Mouse (Mus musculus) splenic B cell, adult 2 months (primary cell): ENCODE data around the gene Gabra4.

ENCODE experiments used
- DNase-seq: peaks from one replicate; pipeline ENCODE4 v3.0.0-alpha.2; 2011; ENCODE audit warnings: low read depth, low spot score
- H3K27me3 ChIP-seq: 2 replicates; pipeline ENCODE4 v1.6.1; 2012; ENCODE audit warnings: mild to moderate bottlenecking, low read length, moderate library complexity, mixed read lengths; ENCODE audit not compliant: control insufficient read depth, poor library complexity, insufficient read depth, severe bottlenecking
- H3K36me3 ChIP-seq: 2 replicates; pipeline ENCODE4 v1.6.1; 2012; ENCODE audit warnings: mild to moderate bottlenecking, low read length, moderate library complexity, mixed read lengths; ENCODE audit not compliant: control insufficient read depth, poor library complexity, insufficient read depth, severe bottlenecking

Gene Gabra4

DNA sequence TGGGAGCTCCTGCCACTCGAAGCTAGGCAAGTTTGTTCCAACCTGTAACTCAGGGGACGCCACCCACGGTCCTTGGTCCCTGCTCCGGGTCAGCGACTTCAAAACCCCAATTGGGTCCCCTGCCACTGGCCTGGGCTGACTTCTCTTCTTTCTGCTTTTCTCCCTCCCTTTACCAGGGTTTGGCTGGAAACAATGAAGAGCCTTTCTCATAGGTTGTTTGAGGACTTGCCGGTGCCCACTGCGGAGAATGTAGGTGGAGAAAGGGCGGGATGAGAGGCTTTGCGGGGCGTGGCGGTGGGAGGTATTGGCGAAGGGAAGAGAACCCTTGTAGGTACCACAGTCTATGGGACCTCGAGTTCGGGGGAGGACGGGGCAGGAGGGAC, at the start of gene Gabra4:
Gabra4 (minus strand) TSS at position 194 of the 383 bp plus-strand sequence.
- no peaks in the 10 kb centered on the region for H3K27me3 ChIP-seq
- DNase-seq, result no peak
- no peaks in the 10 kb centered on the region for H3K36me3 ChIP-seq

DNA sequence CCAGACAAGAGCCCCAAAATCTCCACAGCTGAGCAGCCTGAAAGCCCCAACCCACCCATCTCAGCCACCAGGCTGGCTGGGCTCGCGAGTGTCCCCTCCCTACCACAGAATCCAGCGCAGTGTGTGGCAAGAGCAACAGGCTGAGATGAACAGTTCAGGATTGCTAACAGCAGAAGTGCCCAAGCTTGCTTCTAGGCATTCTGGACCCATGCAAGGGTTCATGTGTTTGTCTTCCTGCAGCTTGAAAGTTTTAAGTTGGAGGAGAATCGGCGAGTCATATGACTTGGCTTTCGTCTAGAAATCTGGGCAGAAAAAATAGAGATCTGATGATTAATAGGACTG, 43.1 kb upstream of the Gabra4 start:
- no peak for DNase-seq
- Histone ChIP-seq H3K36me3 (no peaks in the 10 kb centered on the region), H3K27me3 (no peaks in the 10 kb centered on the region; the same call in 1 of the 2 replicates)

DNA sequence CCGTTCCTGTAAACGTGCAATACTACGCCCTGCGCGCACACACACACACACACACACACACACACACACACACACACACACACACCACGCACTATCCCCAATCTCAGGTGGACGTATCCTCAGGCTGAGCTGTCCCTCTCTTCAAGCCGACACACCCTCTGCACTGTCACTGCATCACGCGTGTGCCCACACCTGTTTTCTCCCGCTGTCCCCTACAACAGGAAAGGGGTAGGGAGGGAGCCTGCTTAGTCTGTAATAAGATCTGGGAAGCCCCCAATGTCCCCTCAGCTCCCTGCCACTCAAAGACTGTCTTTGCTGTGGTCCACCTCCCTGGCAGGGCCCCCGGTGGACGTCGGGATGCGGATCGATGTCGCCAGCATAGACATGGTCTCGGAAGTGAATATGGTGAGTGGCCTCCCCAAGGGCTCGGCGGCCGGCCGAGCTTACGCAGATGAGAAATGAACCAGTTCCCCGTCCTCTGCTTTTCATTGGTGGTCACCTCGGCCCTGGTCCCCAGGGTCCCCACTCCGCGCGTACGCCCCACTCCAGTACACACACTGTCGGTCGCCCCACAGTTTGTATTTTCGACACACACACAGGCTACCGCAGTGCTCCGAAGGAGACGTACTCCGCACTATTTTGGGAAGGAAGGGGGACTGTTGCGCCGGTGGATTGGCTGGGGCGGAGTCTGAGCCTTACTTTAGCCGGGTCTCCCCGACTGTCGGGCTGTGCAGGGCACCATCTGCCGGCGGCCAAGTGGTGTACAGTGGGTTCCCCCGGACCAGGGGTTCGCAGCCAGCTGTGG, 42.6 kb upstream of the Gabra4 start:
- H3K36me3 ChIP-seq, result no peaks in the 10 kb centered on the region
- DNase-seq, result no peak
- H3K27me3 ChIP-seq, result no peaks in the 10 kb centered on the region; the same call in 1 of the 2 replicates

DNA sequence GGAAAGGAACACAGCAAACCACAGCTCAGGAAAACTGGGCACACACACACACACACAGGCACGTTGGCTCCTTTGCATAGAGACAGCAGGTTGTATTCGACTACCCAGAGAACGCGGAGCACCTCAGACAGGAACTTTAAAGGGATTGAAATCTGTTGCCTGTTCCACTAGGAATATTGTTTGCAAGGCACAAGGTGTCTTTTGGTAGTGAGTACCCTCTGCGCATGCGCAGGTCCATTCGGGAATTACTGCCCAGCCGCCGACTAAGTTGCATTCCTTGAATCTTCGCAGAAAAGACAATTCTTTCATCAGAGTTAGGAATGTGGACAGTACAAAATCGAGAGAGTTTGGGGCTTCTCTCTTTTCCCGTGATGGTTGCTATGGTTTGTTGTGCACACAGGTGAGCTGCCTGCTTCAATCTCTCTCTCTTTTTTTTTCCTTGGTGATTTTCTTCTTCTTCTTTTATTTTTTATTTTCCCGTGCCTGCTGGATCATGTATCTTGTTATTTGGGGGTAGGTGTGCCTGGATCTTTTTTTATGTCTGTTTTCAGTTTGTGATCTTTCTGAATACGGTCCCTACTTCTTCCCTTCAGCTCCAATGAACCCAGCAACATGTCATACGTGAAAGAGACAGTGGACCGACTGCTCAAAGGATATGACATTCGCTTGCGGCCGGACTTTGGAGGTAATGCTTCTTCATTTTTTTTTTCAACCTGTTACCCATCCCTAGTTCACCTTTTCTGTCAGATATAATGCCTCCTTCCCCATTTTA, 41.8 kb upstream of the Gabra4 start:
- DNase-seq, result no peak
- Histone ChIP-seq H3K27me3 (no peaks in the 10 kb centered on the region; the same call in 1 of the 2 replicates), H3K36me3 (no peaks in the 10 kb centered on the region)

DNA sequence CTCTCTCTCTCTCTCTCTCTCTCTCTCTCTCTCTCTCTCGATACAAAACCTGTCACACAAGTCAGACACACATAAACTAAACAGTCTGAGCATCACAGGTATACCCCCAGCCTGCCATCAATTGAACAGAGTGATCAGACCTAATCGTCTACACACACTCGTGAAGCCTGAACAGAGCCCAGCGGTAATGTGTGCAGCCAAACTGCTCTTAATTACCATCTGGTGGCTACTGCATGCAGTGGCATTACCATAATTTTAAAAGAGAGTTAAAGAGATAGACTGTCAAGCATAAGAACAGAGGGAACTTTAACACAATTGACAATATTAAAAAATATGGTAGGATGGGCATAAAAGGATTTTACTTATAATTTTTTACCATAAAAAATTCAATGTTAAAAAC, 7.5 kb upstream of the Gabra4 start:
- no peak for DNase-seq
- no peaks in the 10 kb centered on the region for H3K36me3 ChIP-seq
- no peaks in the 10 kb centered on the region for H3K27me3 ChIP-seq

DNA sequence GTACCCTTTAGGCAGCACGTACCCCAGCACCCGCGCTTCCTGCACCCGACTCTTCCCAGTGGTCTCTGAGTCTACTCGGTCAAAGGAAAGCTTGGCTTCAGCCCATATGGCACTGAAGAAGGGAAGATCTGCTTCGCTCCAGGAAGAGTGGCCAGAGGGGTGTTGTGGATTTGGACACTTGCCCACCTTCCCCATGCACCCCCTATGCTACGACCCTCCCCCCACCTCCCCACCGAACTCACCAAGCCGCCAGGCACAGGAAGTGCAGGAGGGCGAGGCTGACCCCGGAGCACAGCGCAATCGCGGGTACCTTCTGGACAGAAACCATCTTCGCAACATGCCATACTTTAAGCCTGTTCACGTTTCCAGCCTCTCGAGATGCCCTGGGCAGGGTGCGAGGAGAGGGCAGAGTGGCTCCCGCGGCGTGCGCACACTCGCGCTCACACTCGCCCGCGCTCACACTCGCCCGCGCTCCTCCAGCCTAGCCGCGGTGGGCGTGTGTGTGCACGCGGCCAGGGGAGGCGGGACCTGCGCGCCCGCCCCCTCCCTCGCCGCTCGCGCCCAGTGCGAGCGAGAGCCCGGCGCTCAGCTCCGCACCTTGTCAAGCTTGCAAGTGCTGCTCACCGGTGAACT, 510 bp downstream of the Gabra4 start, which contains the start of gene Gabrb1:
Gabrb1 (plus strand) TSS at position 632 of the 633 bp plus-strand sequence.
- H3K27me3 ChIP-seq, result no peaks in the 10 kb centered on the region
- H3K36me3 ChIP-seq, result no peaks in the 10 kb centered on the region
- no peak for DNase-seq

DNA sequence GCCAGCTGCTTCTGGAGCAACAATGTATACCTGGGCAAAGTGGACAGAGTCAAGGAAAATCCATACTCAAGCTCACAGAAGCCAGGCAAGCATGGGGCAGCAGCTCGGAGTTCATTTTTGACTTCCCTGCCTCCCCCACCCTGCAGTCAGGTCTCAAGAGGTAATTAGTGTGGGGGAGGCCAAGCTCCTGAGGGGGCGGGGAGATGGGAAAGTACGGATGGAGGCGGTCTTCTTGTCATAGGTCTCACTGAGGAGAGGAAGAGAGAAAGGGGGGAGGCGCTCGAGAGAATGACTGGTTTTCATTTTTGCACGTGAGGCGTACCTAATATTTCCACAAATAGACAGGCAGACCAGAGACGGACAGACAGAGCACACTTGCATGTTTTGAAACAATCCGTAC, 1.3 kb downstream of the Gabra4 start:
- DNase-seq, result no peak
- no peaks in the 10 kb centered on the region for H3K27me3 ChIP-seq
- H3K36me3 ChIP-seq, result no peaks in the 10 kb centered on the region

DNA sequence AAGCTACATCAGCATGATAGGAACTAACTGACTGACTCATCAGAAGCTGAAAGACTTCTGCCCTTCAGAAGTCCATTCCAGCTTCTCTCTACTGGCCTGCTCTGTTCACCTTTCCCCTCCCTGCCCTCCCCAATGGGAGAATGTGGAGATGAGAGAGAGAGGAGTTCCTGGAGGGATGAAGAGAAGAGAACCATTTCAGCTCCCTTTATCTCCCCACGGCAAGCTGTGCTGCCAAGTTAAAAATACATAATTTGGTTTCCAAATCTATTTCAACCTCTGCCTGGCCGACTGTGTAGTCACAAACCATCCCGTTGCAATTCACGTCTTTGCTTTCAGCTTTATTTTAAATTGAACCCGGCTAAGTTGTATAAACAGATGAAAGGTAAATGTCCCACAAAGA, 4.1 kb downstream of the Gabra4 start:
- H3K27me3 ChIP-seq, result no peaks in the 10 kb centered on the region
- no peaks in the 10 kb centered on the region for H3K36me3 ChIP-seq
- DNase-seq, result no peak

DNA sequence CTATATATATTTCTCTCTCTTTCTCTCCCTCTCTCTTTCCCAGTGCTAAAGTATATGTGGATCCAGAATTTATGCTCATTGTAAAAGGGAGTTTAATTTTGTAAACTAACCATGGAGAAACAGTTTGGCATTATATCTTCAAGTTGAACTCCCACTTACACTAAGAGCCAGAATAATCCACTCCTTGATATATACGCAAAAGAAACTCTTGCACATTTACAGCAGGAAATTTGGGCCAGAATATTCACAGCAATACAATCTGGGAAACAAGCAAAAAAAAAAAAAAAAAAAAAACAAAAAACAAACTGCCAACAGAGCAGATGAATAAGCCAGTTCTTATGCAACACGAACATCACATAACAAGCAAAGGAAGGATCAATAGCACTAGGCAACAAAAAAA, 10.0 kb downstream of the Gabra4 start:
- no peak for DNase-seq

DNA sequence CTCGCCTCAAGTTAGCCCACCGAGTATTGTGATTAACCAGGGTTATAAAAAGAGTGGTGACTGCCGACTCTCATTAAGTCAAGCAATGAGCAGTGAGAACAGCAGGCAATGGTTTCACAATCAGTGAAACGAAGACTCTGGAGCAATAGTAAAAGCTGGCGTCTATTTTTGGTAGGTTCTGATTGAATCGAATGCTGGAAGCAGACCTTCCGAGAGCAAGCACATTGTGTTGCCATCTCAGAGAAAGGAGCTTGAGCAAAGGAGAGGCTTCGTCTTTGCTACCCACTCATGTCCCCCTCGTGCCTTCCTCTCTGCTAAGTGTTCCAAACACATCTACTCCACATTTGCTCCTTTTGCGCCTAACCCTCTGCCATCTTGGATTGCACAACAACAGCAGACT, 18.3 kb downstream of the Gabra4 start:
- no peak for DNase-seq
- no peaks in the 10 kb centered on the region for H3K27me3 ChIP-seq

More for the DNA sequence above, 10.0 kb downstream of the Gabra4 start:
- no peaks in the 10 kb centered on the region for H3K36me3 ChIP-seq
- H3K27me3 ChIP-seq, result no peaks in the 10 kb centered on the region

DNA sequence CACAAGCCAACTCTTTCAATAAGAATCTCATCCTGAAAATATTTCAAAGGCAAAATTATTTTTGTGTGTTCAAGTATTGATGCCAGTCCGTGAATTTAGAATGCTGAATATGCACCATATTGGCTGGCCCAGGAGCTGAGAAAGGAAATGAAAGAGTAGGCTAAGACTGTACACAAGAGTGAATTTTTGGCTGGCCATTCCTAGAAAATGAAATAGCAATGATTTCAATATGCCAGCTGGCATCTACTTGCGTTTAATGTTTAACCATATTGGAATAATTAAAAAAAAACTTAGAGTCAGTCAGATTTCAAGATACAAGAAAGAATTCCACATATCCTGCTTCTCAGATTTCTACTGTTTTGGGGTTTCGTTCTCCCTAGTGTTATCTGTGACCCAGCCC, 30.3 kb downstream of the Gabra4 start:
- no peak for DNase-seq
- no peaks in the 10 kb centered on the region for H3K36me3 ChIP-seq

More for the DNA sequence above, 18.3 kb downstream of the Gabra4 start:
- no peaks in the 10 kb centered on the region for H3K36me3 ChIP-seq

DNA sequence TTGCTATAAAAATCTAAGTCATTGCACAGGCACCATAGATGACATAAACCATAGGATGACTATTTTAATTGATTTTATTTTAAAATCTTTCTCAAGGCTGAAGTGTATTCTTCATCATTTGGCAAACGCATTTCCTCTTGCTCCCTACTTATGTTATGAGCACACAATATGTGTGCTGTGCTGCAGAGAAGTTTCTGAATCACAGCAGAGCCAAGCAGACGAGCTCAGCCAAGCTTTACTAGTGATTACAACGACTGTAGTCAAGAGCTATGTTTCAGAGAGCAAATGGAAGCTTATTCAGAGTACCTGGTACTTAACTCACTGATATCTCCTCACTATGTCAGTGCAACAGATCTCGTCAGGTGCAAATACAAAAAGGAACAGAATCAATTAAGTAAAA, 41.4 kb downstream of the Gabra4 start:
- DNase-seq, result no peak
- Histone ChIP-seq H3K36me3 (no peaks in the 10 kb centered on the region), H3K27me3 (no peaks in the 10 kb centered on the region)

More for the DNA sequence above, 30.3 kb downstream of the Gabra4 start:
- H3K27me3 ChIP-seq, result no peaks in the 10 kb centered on the region

DNA sequence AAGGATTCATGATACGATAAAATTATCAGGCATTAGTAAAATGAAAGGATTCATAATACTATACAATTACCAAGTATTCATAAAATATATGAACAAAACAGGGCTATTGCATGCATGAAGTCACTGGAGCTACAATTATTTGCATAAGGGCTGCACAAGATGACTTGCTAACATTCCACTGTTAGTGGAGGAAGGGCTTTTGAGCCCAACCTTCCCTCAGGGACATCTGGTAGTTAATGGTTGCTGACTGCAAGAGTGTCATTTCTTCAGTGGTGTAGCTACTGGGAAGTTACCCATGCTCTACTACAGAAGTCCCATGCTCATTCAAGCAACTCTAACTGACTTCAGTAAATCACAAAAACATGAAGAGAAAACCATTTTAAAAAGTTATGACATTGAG, 43.8 kb downstream of the Gabra4 start:
- Histone ChIP-seq H3K36me3 (no peaks in the 10 kb centered on the region), H3K27me3 (no peaks in the 10 kb centered on the region)
- DNase-seq, result no peak

DNA sequence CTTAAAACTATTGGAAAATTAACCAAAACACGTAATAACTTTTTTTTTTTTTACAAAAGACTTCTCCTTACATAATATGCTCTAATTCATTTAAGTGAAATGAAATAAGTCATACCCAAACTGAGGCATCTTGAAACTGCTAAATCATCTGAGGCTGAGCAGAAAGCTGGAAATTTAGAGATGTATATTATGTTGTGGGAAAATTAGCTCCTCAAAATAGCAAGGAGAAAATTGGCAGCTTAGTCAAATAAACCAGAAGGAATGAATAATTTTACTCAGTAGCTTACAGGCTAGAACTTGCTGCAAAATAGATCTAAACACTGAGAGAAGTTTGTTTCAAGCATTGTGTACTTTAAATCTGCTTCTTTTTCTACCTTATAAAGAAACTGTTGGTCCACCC, 49.4 kb downstream of the Gabra4 start:
- Histone ChIP-seq H3K36me3 (no peaks in the 10 kb centered on the region), H3K27me3 (no peaks in the 10 kb centered on the region)
- no peak for DNase-seq

DNA sequence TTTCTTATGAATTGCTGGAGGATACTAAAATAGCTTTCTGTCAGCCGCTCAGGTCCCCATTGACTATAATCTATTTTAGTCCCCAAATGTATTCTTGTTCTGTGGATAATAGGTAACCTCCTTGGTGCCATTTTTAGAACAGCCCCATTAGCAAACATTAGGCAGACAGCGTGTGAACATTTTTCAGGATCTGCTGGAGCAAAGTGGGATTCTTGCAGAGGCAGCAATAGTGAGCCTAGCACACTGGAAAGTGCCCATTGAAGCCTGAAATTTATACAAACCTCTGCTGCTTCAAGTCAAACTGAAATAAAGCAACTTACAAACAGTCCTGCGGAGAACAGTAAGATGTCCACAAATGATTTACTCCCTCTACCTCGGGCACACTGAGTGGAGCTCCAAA, 51.2 kb downstream of the Gabra4 start:
- no peaks in the 10 kb centered on the region for H3K36me3 ChIP-seq
- no peaks in the 10 kb centered on the region for H3K27me3 ChIP-seq
- DNase-seq, result no peak
